Mouse (Mus musculus): ENCODE data around the gene Msh6.

DNA sequence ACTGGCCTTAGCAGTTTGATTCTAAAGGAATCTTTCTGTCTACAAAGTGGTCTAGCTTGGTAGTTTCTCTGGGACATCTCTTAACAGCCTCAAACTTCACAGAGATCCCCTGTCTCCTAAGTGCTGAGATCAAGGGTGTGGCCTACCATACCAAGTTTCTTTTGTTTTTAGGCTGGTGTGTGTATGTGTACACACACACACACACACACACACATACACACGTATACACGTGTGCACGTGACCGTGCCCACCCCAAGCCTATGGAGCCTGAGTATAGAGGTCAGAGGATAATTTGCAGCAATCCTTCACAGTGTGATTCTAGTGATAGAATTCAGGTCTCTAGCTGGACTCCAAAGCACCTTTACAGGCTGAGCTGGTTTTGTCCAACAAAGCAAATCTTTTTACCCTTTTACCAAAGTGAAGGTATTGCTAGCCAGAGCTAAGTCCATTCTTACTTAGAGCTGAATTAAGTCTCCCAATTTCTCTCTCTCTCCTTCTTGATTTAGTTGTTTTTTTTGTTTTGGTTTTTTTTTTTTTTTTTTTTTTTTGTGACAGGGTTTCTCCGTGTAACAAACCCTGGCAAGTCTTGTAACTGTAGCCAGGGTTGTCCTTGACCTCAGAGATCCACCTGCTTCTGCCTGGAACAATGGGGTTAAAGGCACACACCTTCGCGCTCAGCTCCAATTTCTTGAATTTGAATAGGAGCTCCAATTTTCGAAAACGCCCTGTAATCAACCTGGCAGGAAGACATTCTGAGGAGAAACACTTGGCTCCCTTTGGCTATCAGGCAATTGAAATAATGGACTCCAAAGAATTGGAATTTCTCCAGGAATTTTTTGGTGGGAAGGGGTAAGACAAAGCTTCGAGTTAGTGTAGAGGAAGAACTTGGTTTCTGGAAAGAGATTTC is 1.3 kb upstream of the Msh6 start:
- no peak for TF ChIP-seq CTCF (IDR thresholded peaks at IDR 0.05; ENCODE audit: insufficient read depth, low read depth, low read length)
- TF ChIP-seq POLR2A (IDR thresholded peaks at IDR 0.05; ENCODE audit: insufficient read depth, low read depth, low read length) = no peak
